Mouse (Mus musculus): ENCODE data around the gene Gpx6.
A peak's percentile ranks its signal among the peaks of the same experiment; 100 is the strongest.

The Gpx6 gene

GRCm38 (mm10) chr13:21311926-21312325 is at the start of gene Gpx6:
Gene Gpx6, plus strand, starts transcription at chr13:21312125.
- DNase-seq = no peak

DNA sequence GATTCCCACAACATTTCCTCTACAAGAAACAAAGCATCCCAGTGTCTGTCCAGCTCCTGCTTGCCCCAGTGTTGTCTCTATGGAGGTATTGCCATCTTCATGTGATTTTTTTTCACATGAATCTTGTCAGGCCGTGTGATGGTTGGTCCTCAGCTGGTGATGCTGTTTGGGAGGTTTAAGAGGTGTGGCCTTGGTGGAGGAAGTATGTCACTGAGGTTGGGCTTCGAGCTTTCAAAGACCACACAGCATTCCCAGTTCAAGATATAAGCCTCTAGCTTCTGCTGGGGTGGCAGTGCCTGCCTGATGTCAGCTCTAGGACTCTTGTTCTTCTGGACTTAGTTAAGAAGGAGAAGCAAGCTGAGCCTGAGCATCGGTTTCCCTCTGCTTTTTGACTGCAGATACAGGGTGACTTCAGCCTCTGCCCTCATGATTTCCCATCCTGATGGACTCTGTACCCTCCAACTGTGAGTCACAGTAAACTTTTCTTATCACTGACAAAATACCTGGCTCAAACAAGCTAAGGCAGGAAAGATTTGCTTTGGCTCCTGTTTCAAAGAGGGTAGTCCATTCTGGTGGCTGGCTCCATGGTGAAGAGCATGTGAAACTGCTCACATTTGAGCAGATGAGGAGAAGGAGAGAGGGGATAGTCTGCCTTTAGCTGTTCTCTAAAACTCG is 49.0 kb upstream of the Gpx6 start:
- DNase-seq = no peak

DNA sequence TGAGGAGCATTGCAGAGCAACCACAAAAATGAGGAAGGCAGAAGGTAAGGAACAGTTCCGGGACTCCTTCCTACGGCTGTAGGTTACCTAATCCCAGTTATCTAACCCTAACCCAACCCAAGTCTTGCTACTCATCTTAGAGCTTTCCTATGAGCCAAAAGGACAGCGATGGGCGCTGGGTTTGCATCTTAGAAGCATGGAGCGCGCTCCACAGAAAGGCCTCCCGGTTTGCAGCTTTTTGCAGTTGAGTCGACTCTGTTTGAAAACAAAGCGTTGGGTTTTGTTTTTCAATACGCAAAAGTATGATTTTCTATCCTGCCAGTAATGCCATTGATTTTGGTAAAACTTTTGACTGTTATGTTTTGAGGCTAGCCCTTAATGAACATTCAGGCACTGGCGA is 48.0 kb upstream of the Gpx6 start:
- no peak for DNase-seq

GRCm38 (mm10) chr13:21264366-21264765 is 47.6 kb upstream of the Gpx6 start:
- peak; percentile 80 for DNase-seq

DNA sequence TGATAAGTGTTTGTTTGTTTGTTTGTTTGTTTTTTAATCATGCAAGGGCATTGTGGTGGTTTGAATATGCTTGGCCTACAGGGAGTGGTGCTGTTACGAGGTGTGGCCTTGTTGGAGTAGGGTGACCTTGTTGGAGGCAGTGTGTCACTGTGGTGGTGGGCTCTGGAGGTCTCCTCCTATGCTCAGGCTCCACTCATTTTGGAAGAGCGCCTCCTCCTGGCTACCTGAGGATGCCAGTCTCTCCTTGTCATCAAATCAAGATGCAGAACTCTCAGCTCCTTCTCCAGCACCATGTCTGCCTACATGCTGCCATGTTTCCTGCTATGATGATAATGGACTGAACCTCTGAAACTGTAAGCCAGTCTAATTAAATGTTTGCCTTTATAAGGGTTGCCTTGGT is 46.2 kb upstream of the Gpx6 start:
- no peak for DNase-seq

DNA sequence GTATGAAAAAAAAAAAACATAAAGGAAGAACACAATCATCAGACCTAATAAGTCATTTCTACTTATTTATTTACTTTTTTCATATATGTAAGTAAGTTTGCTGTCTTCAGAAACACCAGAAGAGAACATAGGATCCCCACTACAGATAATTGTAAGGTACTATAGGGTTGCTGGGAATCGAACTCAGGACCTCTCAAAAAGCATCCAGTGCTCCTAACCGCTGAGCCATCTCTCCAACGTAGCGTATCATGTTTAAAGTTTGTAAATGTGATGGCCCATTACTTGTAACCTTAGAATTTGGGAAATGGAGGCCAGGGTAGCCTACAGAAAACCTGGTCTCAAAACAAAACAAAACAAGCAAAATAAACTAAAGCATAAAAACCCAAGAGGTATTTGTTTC is 44.4 kb upstream of the Gpx6 start:
- no peak for DNase-seq

DNA sequence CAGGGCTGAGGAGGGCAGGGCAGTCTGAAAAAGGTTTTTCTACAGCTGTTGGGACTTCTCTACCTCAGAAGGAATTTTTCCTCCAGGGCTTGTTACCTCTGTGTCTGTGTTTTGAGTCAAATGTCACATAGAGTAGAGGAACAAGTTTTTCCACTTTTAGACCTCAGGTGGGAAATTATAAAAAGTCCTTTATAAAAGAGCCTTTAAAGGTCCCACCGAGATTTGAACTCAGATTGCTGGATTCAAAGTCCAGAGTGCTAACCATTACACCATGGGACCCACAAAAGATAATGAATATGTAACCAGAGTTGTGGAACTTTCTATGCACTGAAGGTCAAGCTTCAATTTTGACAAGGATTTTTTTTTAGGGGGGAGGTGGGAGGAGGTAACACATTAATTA is 43.7 kb upstream of the Gpx6 start:
- no peak for DNase-seq

- DNase-seq = peak; percentile 20
Observed at GRCm38 (mm10) chr13:21275021-21275814, 36.7 kb upstream of the Gpx6 start.

GRCm38 (mm10) chr13:21275815-21276550 is 35.9 kb upstream of the Gpx6 start:
- DNase-seq = peak; percentile 83

DNA sequence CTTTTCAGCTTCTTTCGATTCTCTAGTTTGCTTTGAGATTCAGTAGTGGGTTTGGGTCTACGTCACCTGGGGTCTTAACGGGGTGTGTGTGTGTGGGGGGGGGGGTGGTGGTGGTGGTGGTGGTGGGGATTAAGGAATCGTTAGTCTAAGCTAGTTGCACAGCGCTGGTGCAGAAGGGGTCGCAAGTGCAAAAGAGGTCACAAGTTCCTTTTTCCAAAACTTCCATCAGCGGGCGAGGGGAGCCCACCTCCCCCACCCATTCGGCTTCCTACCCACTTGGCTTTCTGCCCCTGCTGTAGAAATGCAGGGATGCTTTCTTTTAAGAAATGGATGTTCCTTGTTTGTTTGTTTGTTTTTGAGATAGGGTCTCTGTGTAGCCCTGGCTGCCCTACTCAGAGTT is 35.4 kb upstream of the Gpx6 start:
- no peak for DNase-seq

DNA sequence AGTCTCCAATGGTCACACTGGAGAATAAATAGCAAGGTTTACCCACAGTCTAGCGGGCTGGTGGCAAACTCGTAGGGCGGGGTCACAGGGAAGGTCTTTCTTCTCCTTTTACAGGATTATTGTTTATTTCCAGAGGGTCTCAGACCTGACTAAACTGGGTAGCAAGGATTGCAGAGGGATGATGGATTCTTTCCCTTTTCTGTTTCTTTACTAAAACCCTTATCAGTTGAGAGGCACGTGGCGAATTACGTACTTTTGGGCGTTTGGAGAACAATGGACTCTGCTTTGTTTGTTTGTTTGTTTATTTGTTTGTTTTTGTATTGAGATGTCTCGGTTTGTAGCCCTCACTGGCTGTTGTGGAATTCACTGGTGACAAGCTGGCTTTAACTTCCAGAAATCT is 32.8 kb upstream of the Gpx6 start:
- DNase-seq = peak; percentile 15

- peak; percentile 78 for DNase-seq
Observed at GRCm38 (mm10) chr13:21279559-21279958, 32.4 kb upstream of the Gpx6 start.

GRCm38 (mm10) chr13:21292631-21293030 is 19.3 kb upstream of the Gpx6 start, which contains the start of gene Gpx5:
Gene Gpx5, minus strand, starts transcription at chr13:21292731.
- DNase-seq = no peak

GRCm38 (mm10) chr13:21298557-21298956 is 13.4 kb upstream of the Gpx6 start:
- no peak for DNase-seq

- no peak for DNase-seq
Observed at GRCm38 (mm10) chr13:21304483-21305066, 7.3 kb upstream of the Gpx6 start.

DNA sequence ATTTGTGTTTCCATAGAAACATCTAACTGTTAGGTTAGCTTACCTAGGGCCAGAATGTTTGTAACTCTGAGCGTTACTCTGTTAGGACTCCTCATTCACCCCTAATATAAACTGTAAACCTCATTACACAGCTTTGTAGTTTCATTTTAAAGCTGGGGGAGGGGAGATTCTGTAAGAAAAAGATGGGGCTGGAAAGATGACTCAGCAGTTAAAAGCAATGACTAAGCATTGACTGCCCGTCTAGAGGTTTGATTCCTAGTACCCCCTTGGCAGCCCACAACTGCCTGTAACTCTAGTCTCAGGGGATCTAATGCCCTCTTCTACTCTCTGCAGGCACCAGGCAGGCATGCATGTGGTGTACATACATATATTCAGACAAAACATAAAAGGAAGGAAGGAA is 2.1 kb upstream of the Gpx6 start:
- no peak for DNase-seq

GRCm38 (mm10) chr13:21312854-21313253 is 929 bp downstream of the Gpx6 start:
- no peak for DNase-seq

- DNase-seq = no peak
Observed at GRCm38 (mm10) chr13:21313903-21314302, 2.0 kb downstream of the Gpx6 start.

GRCm38 (mm10) chr13:21320262-21320661 is 8.3 kb downstream of the Gpx6 start:
- DNase-seq = no peak

DNA sequence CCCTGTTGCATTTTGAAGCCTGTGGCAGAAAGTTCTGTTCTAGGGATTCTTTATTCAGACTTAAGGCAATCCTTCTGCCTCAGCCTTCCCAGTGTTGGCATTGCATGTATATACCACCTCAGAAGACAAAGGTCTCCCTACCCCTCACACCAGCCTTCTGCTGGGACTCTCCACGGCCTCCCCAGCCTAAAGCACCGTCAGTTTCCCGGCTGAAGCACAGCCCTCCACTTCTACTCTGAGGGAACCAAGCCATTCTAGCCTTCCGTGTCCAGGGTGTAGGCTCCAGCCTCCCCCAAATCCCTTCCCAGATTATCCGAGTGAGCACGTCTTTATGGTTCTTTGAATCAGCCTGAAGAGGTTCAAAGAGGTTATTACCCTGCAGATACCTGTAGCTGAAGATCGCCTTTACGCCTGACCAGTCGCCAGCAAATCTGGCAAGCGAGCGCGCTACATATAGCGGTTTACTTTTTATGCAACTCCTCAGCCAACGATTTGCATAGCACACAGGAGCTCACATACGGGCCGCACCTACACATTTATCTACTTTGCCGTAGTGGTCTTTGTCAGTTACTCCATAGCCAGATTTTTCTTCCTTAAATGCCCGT is 10.1 kb downstream of the Gpx6 start:
- DNase-seq = peak; percentile 3

DNA sequence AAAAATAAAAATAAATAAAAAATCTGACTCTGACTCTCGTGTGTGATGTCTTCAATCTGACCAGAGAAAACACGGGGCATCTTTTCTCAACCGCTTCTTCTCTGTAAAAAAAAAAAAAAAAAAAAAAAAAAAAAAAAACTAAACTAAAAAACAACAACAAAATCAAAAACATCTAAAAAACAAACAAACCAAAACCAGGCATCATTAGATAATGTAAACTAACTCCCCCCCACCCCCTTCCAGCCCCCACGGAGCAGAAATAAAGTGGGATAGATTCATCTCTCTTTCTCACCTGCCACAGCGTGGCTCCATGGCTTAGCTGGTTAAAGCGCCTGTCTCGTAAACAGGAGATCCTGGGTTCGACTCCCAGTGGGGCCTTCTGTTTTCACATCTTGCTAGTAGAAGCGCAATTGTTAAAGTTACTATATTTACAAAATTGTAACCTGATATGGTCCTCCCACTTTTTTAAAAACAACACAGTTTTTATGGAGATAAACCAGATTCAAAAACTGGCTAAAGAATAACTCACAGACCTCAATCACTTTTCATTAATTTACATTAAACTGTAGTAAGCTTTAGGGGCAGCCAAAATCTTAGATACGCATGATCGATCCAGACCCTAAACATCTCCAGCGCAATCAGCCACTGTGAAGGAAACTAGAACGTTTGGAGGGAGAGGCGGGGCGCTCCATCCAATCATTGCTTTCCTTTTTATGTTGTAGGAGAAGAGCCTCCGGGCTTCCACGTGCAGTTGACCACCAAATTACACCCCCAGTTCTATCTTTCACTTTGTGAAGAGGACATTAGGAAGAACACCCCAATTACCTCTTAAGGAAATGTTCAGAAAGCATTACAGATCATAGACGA is 10.8 kb downstream of the Gpx6 start:
- peak; percentile 66 for DNase-seq

GRCm38 (mm10) chr13:21323405-21323804 is 11.5 kb downstream of the Gpx6 start:
- no peak for DNase-seq
